14 mouse cellular contexts compared by ENCODE assay signal in genomic region chr1:42231897-42232296, GRCm38 (mm10).
"Had no signal": no experiment of that assay in that cellular context is flagged by ENCODE, and none has a peak within 500 bp of the region (broad histone marks: within the 10 kb centered on the region; RNA-seq: fewer than 3 reads in every experiment).

No protein-coding gene starts in this region.

- DNase-seq: kidney, postnatal 14 days; liver, postnatal 0 days; lung, postnatal 14 days; lung, postnatal 4 days; right cerebral cortex, adult 18-20 months; spleen, adult 18-20 months; thymus, postnatal 25 days had no signal

- H3K36me3 ChIP-seq: limb, embryonic 12.5 days; limb, embryonic 15.5 days; lung, embryonic 15.5 days; stomach, embryonic 15.5 days had no signal

- H3K9me3 ChIP-seq: limb, embryonic 12.5 days; limb, embryonic 15.5 days; lung, embryonic 15.5 days; stomach, embryonic 15.5 days had no signal

- H3K4me1 ChIP-seq: limb, embryonic 15.5 days; stomach, embryonic 15.5 days had no signal

- ATAC-seq: liver, postnatal 0 days had no signal

- H3K4me3 ChIP-seq: limb, embryonic 12.5 days; limb, embryonic 15.5 days; lung, embryonic 15.5 days; stomach, embryonic 15.5 days had no signal

- H3K9ac ChIP-seq: limb, embryonic 12.5 days; limb, embryonic 15.5 days; liver, embryonic 14.5 days; liver, postnatal 0 days; lung, embryonic 15.5 days; stomach, embryonic 15.5 days had no signal

- H3K4me2 ChIP-seq: limb, embryonic 12.5 days; limb, embryonic 15.5 days; liver, embryonic 11.5 days; lung, embryonic 15.5 days; midbrain, embryonic 11.5 days; stomach, embryonic 15.5 days had no signal

- H3K27me3 ChIP-seq: limb, embryonic 12.5 days; limb, embryonic 15.5 days; lung, embryonic 15.5 days; stomach, embryonic 15.5 days had no signal

- H3K27ac ChIP-seq: limb, embryonic 12.5 days; limb, embryonic 15.5 days; liver, embryonic 14.5 days; lung, embryonic 15.5 days; stomach, embryonic 15.5 days had no signal
